Mouse (Mus musculus) MEL (cell line): ENCODE measurements around the gene Ror2. TPM values are rescaled to one million over a fixed set of nuclear protein-coding genes. Genes with fewer than 3 reads are reported as not detected.

ENCODE experiments used
- DNase-seq: peaks from one replicate; pipeline ENCODE4 v3.0.0; 2011; ENCODE audit warnings: low read depth, low spot score
- H3K27ac ChIP-seq: 2 replicates; pipeline ENCODE4 v1.5.1; 2012; ENCODE audit warnings: low read depth, mild to moderate bottlenecking, control low read depth, low read length, moderate library complexity; ENCODE audit not compliant: control insufficient read depth
- H3K27me3 ChIP-seq, 2 experiments: fragments of 150-350 bp in 1 of 2; sonication (generic) in 1 of 2; 2 replicates each; pipeline ENCODE4 v1.6.1; 2012; ENCODE audit warnings: low read length in 2 of 2, mild to moderate bottlenecking in 2 of 2, improper control_type of control experiment in 1 of 2, moderate library complexity in 1 of 2; ENCODE audit not compliant: insufficient read depth in 2 of 2, control insufficient read depth in 1 of 2
- H3K36me3 ChIP-seq, 2 experiments: 2 replicates each; pipeline ENCODE4 v1.6.1; 2012 to 2014; ENCODE audit warnings: low read length in 2 of 2, improper control_type of control experiment in 1 of 2, inconsistent platforms in 1 of 2, mild to moderate bottlenecking in 1 of 2; ENCODE audit not compliant: insufficient read depth in 2 of 2, control insufficient read depth in 1 of 2
- H3K4me1 ChIP-seq, 2 experiments: fragments of 150-350 bp in 1 of 2; sonication (generic) in 1 of 2; 2 replicates each; pipeline ENCODE4 v1.6.1; 2012; ENCODE audit warnings: low read length in 2 of 2, improper control_type of control experiment in 1 of 2, mild to moderate bottlenecking in 1 of 2; ENCODE audit not compliant: insufficient read depth in 2 of 2, control insufficient read depth in 1 of 2
- H3K4me3 ChIP-seq, 2 experiments: fragments of 150-350 bp in 1 of 2; sonication (generic) in 1 of 2; 2 replicates each; pipeline ENCODE4 v1.5.1; 2012; ENCODE audit warnings: low read depth in 2 of 2, low read length in 2 of 2, mild to moderate bottlenecking in 2 of 2, moderate library complexity in 2 of 2, control low read depth in 1 of 2, improper control_type of control experiment in 1 of 2; ENCODE audit not compliant: control insufficient read depth in 1 of 2, insufficient read depth in 1 of 2
- H3K79me2 ChIP-seq: 2 replicates; pipeline ENCODE4 v1.6.1; 2012; ENCODE audit warnings: mild to moderate bottlenecking, low read length, moderate library complexity; ENCODE audit not compliant: control insufficient read depth, poor library complexity, insufficient read depth
- H3K9ac ChIP-seq: 2 replicates; pipeline ENCODE4 v1.6.1; 2012; ENCODE audit warnings: low read depth, mild to moderate bottlenecking, control low read depth, low read length, moderate library complexity; ENCODE audit not compliant: control insufficient read depth, poor library complexity, severe bottlenecking
- H3K9me3 ChIP-seq: fragments of 150-350 bp; sonication (generic); replicated peaks from 2 replicates; pipeline ENCODE4 v1.6.1; 2012; ENCODE audit warnings: mild to moderate bottlenecking, low read length, improper control_type of control experiment, moderate library complexity; ENCODE audit not compliant: insufficient read depth
- BHLHE40 ChIP-seq: IDR thresholded peaks from 2 replicates; pipeline ENCODE4 v1.6.1; 2012; ENCODE audit warnings: low read depth, mild to moderate bottlenecking, inconsistent platforms, low read length, improper control_type of control experiment, borderline replicate concordance
- CHD1 ChIP-seq: IDR thresholded peaks from 2 replicates; pipeline ENCODE4 v1.6.1; 2012; ENCODE audit warnings: low read depth, mild to moderate bottlenecking, inconsistent platforms, low read length, improper control_type of control experiment
- CHD2 ChIP-seq: IDR thresholded peaks from 2 replicates; pipeline ENCODE4 v1.6.1; 2011; ENCODE audit warnings: low read length, improper control_type of control experiment
- CTCF ChIP-seq, 3 experiments: IDR thresholded peaks in 2 of 3; conservative IDR thresholded peaks in 1 of 3; 2 replicates each; pipeline ENCODE4 v1.5.1; 2011 to 2012; ENCODE audit warnings: low read length in 3 of 3, low read depth in 2 of 3, mild to moderate bottlenecking in 2 of 3, improper control_type of control experiment in 1 of 3, inconsistent platforms in 1 of 3, mixed read lengths in 1 of 3, moderate library complexity in 1 of 3; ENCODE audit not compliant: control insufficient read depth in 1 of 3, insufficient read depth in 1 of 3, poor library complexity in 1 of 3, severe bottlenecking in 1 of 3
- E2F4 ChIP-seq: IDR thresholded peaks from 2 replicates; pipeline ENCODE4 v1.6.1; 2011; ENCODE audit warnings: low read depth, low read length, improper control_type of control experiment, borderline replicate concordance
- ELF1 ChIP-seq: IDR thresholded peaks from 2 replicates; pipeline ENCODE4 v1.6.1; 2014; ENCODE audit warnings: low read depth, mild to moderate bottlenecking, inconsistent platforms, low read length, improper control_type of control experiment, moderate library complexity
- EP300 ChIP-seq, 2 experiments: IDR thresholded peaks; 2 replicates each; pipeline ENCODE4 v1.6.1; 2011; ENCODE audit warnings: improper control_type of control experiment in 2 of 2, low read length in 2 of 2, low read depth in 1 of 2, mild to moderate bottlenecking in 1 of 2
- ETS1 ChIP-seq: IDR thresholded peaks from 2 replicates; pipeline ENCODE4 v1.6.1; 2012; ENCODE audit warnings: low read depth, mild to moderate bottlenecking, inconsistent platforms, low read length, improper control_type of control experiment, moderate library complexity
- GABPA ChIP-seq: IDR thresholded peaks from 2 replicates; pipeline ENCODE4 v1.6.1; 2012; ENCODE audit warnings: low read depth, mild to moderate bottlenecking, inconsistent platforms, low read length, improper control_type of control experiment, moderate library complexity
- GATA1 ChIP-seq: IDR thresholded peaks from 2 replicates; pipeline ENCODE4 v1.6.1; 2011; ENCODE audit warnings: low read depth, low read length, improper control_type of control experiment
- HCFC1 ChIP-seq: IDR thresholded peaks from 2 replicates; pipeline ENCODE4 v1.6.1; 2012; ENCODE audit warnings: low read depth, mild to moderate bottlenecking, inconsistent platforms, low read length, improper control_type of control experiment, moderate library complexity
- JUND ChIP-seq: IDR thresholded peaks from 2 replicates; pipeline ENCODE4 v1.6.1; 2011; ENCODE audit warnings: low read depth, mild to moderate bottlenecking, improper control_type of control experiment, low read length
- MAX ChIP-seq: IDR thresholded peaks from 2 replicates; pipeline ENCODE4 v1.6.1; 2011; ENCODE audit warnings: low read length, improper control_type of control experiment
- MEF2A ChIP-seq: IDR thresholded peaks from 2 replicates; pipeline ENCODE4 v1.6.1; 2014; ENCODE audit warnings: low read depth, mild to moderate bottlenecking, inconsistent platforms, low read length, improper control_type of control experiment; ENCODE audit not compliant: poor library complexity, insufficient replicate concordance, severe bottlenecking; ENCODE audit errors: extremely low read depth
- MXI1 ChIP-seq: IDR thresholded peaks from 2 replicates; pipeline ENCODE4 v1.6.1; 2011; ENCODE audit warnings: mild to moderate bottlenecking, low read depth, low read length, improper control_type of control experiment
- MYB ChIP-seq: IDR thresholded peaks from 2 replicates; pipeline ENCODE4 v1.6.1; 2011; ENCODE audit warnings: mild to moderate bottlenecking, low read depth, low read length, improper control_type of control experiment
- MYC ChIP-seq: IDR thresholded peaks from 2 replicates; pipeline ENCODE4 v1.6.1; 2011; ENCODE audit warnings: low read depth, mild to moderate bottlenecking, low read length, improper control_type of control experiment, moderate library complexity
- NRF1 ChIP-seq: IDR thresholded peaks from 2 replicates; pipeline ENCODE4 v1.6.1; 2014; ENCODE audit warnings: low read depth, mild to moderate bottlenecking, inconsistent platforms, low read length, improper control_type of control experiment, moderate library complexity; ENCODE audit not compliant: poor library complexity, insufficient read depth, severe bottlenecking
- POLR2A ChIP-seq, 2 experiments: IDR thresholded peaks; 2 replicates each; pipeline ENCODE4 v1.6.1; 2011 to 2012; ENCODE audit warnings: low read length in 2 of 2, mild to moderate bottlenecking in 2 of 2, control low read depth in 1 of 2, improper control_type of control experiment in 1 of 2, low read depth in 1 of 2, moderate library complexity in 1 of 2; ENCODE audit not compliant: control insufficient read depth in 1 of 2, insufficient read depth in 1 of 2, poor library complexity in 1 of 2
- POLR2AphosphoS2 ChIP-seq: IDR thresholded peaks from 2 replicates; pipeline ENCODE4 v1.6.1; 2011; ENCODE audit warnings: low read length, improper control_type of control experiment
- POLR2AphosphoS5 ChIP-seq: IDR thresholded peaks from 2 replicates; pipeline ENCODE4 v1.6.1; 2012; ENCODE audit warnings: low read depth, borderline replicate concordance, mild to moderate bottlenecking, inconsistent platforms, low read length, moderate library complexity, mixed read lengths
- RCOR1 ChIP-seq: IDR thresholded peaks from 2 replicates; pipeline ENCODE4 v1.6.1; 2012; ENCODE audit warnings: low read depth, mild to moderate bottlenecking, inconsistent platforms, low read length, improper control_type of control experiment
- TAL1 ChIP-seq: IDR thresholded peaks from 2 replicates; pipeline ENCODE4 v1.6.1; 2012; ENCODE audit warnings: mild to moderate bottlenecking, inconsistent platforms, low read length, moderate library complexity, mixed read lengths
- TCF12 ChIP-seq: IDR thresholded peaks from 2 replicates; pipeline ENCODE4 v1.6.1; 2014; ENCODE audit warnings: low read depth, mild to moderate bottlenecking, inconsistent platforms, low read length, improper control_type of control experiment, moderate library complexity
- USF1 ChIP-seq: IDR thresholded peaks from 2 replicates; pipeline ENCODE4 v1.6.1; 2014; ENCODE audit warnings: low read depth, mild to moderate bottlenecking, inconsistent platforms, low read length, improper control_type of control experiment, moderate library complexity
- ZKSCAN1 ChIP-seq: IDR thresholded peaks from 2 replicates; pipeline ENCODE4 v1.6.1; 2012; ENCODE audit warnings: low read depth, mild to moderate bottlenecking, inconsistent platforms, low read length, improper control_type of control experiment, moderate library complexity
- ZMIZ1 ChIP-seq: IDR thresholded peaks from 2 replicates; pipeline ENCODE4 v1.6.1; 2012; ENCODE audit warnings: low read depth, mild to moderate bottlenecking, inconsistent platforms, low read length, improper control_type of control experiment, moderate library complexity
- ZNF384 ChIP-seq: IDR thresholded peaks from 2 replicates; pipeline ENCODE4 v1.6.1; 2012; ENCODE audit warnings: low read depth, mild to moderate bottlenecking, inconsistent platforms, low read length, improper control_type of control experiment
- polyA plus RNA-seq, 2 experiments: library from polyadenylated mRNA; stranded (reverse) in 1 of 2; unstranded in 1 of 2; fragments of >175 nt in 1 of 2; fragments of >200 nt in 1 of 2; gene quantifications; 2 replicates each; pipeline versions ENCODE4 v1.2.1 to v1.2.4; 2012; ENCODE audit warnings: low replicate concordance in 2 of 2, low read depth in 1 of 2; ENCODE audit not compliant: insufficient read length in 2 of 2, insufficient read depth in 1 of 2, missing spikeins in 1 of 2
- total RNA-seq: library from RNA; depleted of rRNA; stranded (reverse); fragments of 300-350 nt; gene quantifications from 2 replicates; pipeline ENCODE4 v1.2.3, GENCODE M21; 2012

The Ror2 gene
- total and polyA plus RNA-seq, 3 experiments, result not detected

DNA sequence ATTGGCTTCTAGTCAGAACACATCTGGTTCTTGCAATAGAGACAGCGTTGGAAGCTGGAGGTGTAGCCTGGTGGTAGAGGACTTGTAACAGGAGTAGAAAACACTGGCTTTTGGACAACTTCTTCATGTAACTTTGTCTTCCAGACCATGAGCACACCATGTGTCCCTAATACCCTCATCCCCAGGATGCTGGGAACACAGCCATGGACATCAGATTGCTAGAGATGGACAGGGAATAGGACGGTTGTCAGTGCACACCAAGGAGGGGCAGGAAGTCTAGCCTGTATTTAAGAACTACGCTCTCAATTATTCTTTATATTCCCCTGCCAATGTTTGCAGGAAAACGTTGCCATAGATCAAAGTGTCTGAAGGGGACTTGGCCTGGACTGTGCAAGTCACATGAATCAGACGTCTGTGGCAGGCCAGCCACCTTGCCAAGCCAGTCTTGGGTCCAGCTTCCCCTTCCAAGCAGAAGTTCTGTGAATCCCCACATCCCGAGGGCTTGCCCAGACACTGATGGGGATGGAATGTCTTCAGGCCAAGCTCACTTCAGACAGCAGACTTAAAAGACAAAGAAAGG lies 68.4 kb downstream of the Ror2 start:
- Histone ChIP-seq H3K4me1 (no peaks in the 10 kb centered on the region), H3K4me3 (no peak overlapping the region), H3K36me3 (no peaks in the 10 kb centered on the region), H3K79me2 (no peaks in the 10 kb centered on the region), H3K27me3 (no peaks in the 10 kb centered on the region), H3K9me3 (no peaks in the 10 kb centered on the region), H3K27ac (no peak overlapping the region), H3K9ac (no peak overlapping the region)
- DNase-seq, result no peak
- TF ChIP-seq MEF2A (no peak), EP300 (IDR thresholded peaks at IDR 0.05; ENCODE audit: low read depth in 1 of 2, low read length in 2 of 2) (no peak), CHD2 (no peak), E2F4 (no peak), HCFC1 (no peak), MXI1 (no peak), NRF1 (no peak), MYB (no peak), ZMIZ1 (no peak), ZNF384 (no peak), ELF1 (no peak), POLR2AphosphoS5 (no peak), TCF12 (no peak), POLR2AphosphoS2 (no peak), GATA1 (no peak), BHLHE40 (no peak), CHD1 (no peak), ZKSCAN1 (no peak)

DNA sequence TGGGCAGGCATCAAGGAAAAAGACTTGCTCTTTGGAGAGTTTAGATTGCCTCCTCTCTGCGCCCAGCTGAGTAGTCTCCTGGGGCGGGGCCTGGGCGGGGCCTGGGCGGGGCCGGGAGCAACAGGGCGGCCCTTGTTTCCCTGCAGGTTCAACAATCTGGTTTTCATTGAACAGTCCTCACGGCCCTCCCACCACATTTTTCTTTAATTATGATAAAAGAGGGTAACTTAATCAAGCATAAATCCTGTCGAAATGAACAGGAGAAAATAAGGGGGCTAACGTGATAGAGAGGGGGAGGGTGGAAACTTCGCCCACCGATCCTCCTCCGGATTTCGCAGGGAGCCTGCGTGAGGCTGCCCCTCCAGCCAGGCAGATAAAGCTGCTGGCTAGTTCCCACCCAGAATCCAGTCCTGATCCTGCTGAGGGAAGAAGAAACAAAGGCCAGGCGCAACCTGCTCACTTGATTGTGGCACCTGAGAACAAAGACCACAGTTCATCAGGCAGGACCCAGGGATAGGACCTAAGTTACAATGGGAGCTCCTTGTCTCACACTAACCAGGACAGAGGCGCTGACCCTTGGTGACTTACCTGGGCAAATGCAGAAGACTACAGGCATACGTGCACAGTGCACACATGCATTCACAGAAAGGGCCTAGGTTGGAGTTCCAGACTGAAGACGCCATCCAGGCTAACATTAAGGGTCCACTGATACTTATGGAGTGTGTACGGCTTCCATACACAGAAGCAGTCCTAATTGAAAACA lies 73.8 kb downstream of the Ror2 start:
- H3K79me2 ChIP-seq, result no peaks in the 10 kb centered on the region
- H3K4me1 ChIP-seq, result no peaks in the 10 kb centered on the region
- DNase-seq, result no peak
- H3K9ac ChIP-seq, result no peak overlapping the region
- no peaks in the 10 kb centered on the region for H3K36me3 ChIP-seq
- TF ChIP-seq TCF12 (no peak), EP300 (IDR thresholded peaks at IDR 0.05; ENCODE audit: low read depth in 1 of 2, low read length in 2 of 2) (no peak), ZNF384 (no peak), MYB (no peak), GABPA (no peak), MAX (no peak), RCOR1 (no peak), CHD2 (no peak), JUND (no peak), HCFC1 (no peak), POLR2A (IDR thresholded peaks at IDR 0.05; ENCODE audit: control insufficient read depth in 1 of 2, insufficient read depth in 1 of 2, low read depth in 1 of 2, low read length in 2 of 2, poor library complexity in 1 of 2) (no peak), POLR2AphosphoS2 (no peak), MYC (no peak), ETS1 (no peak), GATA1 (no peak), MEF2A (no peak), CTCF (IDR thresholded peaks at IDR 0.05 in 2 of 3, conservative IDR thresholded peaks at IDR 0.05 in 1 of 3; ENCODE audit: control insufficient read depth in 1 of 3, insufficient read depth in 1 of 3, low read depth in 2 of 3, low read length in 3 of 3, poor library complexity in 1 of 3, severe bottlenecking in 1 of 3) (no peak), TAL1 (no peak), USF1 (no peak)
- H3K27me3 ChIP-seq, result no peaks in the 10 kb centered on the region
- H3K9me3 ChIP-seq, result no peaks in the 10 kb centered on the region
- H3K27ac ChIP-seq, result no peak overlapping the region
- no peak overlapping the region for H3K4me3 ChIP-seq
